Mouse (Mus musculus): ENCODE data around the gene Klhdc3. TPM values are rescaled to one million over a fixed set of nuclear protein-coding genes. Genes with fewer than 3 reads are reported as not detected.

Klhdc3 gene
- polyA plus RNA-seq, 1 experiment from 2014 or later, result 121 TPM

- H3K4me2 ChIP-seq, result no peak overlapping the region
- no peaks in the 10 kb centered on the region for H3K9me3 ChIP-seq (ENCODE audit: control insufficient read depth, low read length)
- DNase-seq (ENCODE audit: low spot score), result no peak
- H3K4me3 ChIP-seq (ENCODE audit: low read depth, low read length), result no peak overlapping the region
- WGBS, result 79% methylated on average over 1 of the region's 1 CpGs
- no peak overlapping the region for H3K9ac ChIP-seq (ENCODE audit: low read depth, low read length)
- ATAC-seq (replicated peaks; ENCODE audit: low FRiP score), result no peak
- no peaks in the 10 kb centered on the region for H3K27me3 ChIP-seq (replicated peaks; ENCODE audit: control insufficient read depth, insufficient read depth, low read length)
- no peak overlapping the region for H3K27ac ChIP-seq (ENCODE audit: low read depth, low read length)
- peaks cover 10% of the 10 kb centered on the region; the same call in 1 of the 2 replicates for H3K36me3 ChIP-seq (ENCODE audit: control insufficient read depth, insufficient read depth, low read length)
- peaks cover 5% of the 10 kb centered on the region; the same call in 1 of the 2 replicates for H3K4me1 ChIP-seq (replicated peaks; ENCODE audit: control insufficient read depth, insufficient read depth, low read length)
Observed at GRCm38 (mm10) chr17:46694517-46695063, 13.9 kb upstream of the Klhdc3 start.

DNA sequence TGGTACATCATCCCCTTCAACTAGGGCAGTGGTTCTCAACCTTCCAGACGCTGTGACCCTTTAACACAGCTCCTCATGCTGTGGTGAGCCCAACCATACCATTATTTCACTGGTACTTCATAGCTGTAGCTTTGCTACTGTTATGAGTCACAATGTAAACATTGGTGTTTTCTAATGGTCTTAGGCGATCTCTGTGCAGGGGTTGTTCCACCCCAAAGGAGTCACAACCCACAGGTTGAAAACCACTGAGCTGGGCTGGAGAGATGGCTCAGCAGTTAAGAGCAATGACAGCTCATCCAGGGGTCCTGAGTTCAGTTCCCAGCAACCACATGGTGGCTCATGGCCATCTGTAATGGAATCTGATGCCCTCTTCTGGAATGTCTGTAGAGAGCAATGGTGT is 10.7 kb upstream of the Klhdc3 start:
- no peak overlapping the region for H3K4me2 ChIP-seq
- no peak for DNase-seq (ENCODE audit: low spot score)
- ATAC-seq (replicated peaks; ENCODE audit: low FRiP score), result no peak
- H3K27me3 ChIP-seq (replicated peaks; ENCODE audit: control insufficient read depth, insufficient read depth, low read length), result no peaks in the 10 kb centered on the region
- H3K4me3 ChIP-seq (ENCODE audit: low read depth, low read length), result no peak overlapping the region
- WGBS, result 86% methylated on average over 2 of the region's 2 CpGs
- H3K4me1 ChIP-seq (replicated peaks; ENCODE audit: control insufficient read depth, insufficient read depth, low read length), result peaks cover 5% of the 10 kb centered on the region; the same call in 1 of the 2 replicates
- H3K27ac ChIP-seq (ENCODE audit: low read depth, low read length), result peak overlapping the region; percentile 11; the same call in 1 of the 2 replicates
- peaks cover 8% of the 10 kb centered on the region for H3K36me3 ChIP-seq (ENCODE audit: control insufficient read depth, insufficient read depth, low read length)
- H3K9ac ChIP-seq (ENCODE audit: low read depth, low read length), result no peak overlapping the region
- H3K9me3 ChIP-seq (ENCODE audit: control insufficient read depth, low read length), result no peaks in the 10 kb centered on the region

- H3K4me1 ChIP-seq (replicated peaks; ENCODE audit: control insufficient read depth, insufficient read depth, low read length), result peaks cover 5% of the 10 kb centered on the region; the same call in 1 of the 2 replicates
- WGBS, result 56% methylated on average over 12 of the region's 12 CpGs
- no peak overlapping the region for H3K4me3 ChIP-seq (ENCODE audit: low read depth, low read length)
- peak; percentile 82 for ATAC-seq (replicated peaks; ENCODE audit: low FRiP score)
- peaks cover 15% of the 10 kb centered on the region for H3K36me3 ChIP-seq (ENCODE audit: control insufficient read depth, insufficient read depth, low read length)
- H3K9ac ChIP-seq (ENCODE audit: low read depth, low read length), result no peak overlapping the region
- peak overlapping the region; percentile 11; the same call in 1 of the 2 replicates for H3K27ac ChIP-seq (ENCODE audit: low read depth, low read length)
- H3K9me3 ChIP-seq (ENCODE audit: control insufficient read depth, low read length), result no peaks in the 10 kb centered on the region
- peak overlapping the region; percentile 26; the same call in 1 of the 2 replicates for H3K4me2 ChIP-seq
- H3K27me3 ChIP-seq (replicated peaks; ENCODE audit: control insufficient read depth, insufficient read depth, low read length), result no peaks in the 10 kb centered on the region
- no peak for DNase-seq (ENCODE audit: low spot score)
Observed at GRCm38 (mm10) chr17:46690665-46691064, 10.0 kb upstream of the Klhdc3 start.

DNA sequence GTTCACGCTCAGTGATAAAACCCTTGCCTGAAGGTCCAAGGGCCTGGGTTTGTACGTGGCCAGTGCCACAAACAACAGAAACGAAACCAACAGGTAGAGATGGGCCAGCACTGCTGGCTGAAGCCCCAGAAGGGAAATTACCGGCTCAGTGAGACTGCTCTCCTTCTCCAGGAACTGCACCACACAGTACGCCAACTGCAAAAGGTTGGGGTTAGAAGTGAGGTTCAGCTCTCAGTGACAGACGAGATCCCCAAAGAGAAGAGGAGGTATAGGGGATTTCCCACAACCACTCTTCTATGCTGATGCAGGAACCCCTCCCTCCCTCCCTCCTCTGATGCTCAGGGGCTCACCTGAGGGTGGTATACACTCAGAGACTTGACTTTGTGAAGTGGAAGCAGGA is 5.2 kb upstream of the Klhdc3 start:
- 90% methylated on average over 6 of the region's 6 CpGs for WGBS
- H3K4me1 ChIP-seq (replicated peaks; ENCODE audit: control insufficient read depth, insufficient read depth, low read length), result peaks cover 11% of the 10 kb centered on the region
- H3K4me3 ChIP-seq (ENCODE audit: low read depth, low read length), result no peak overlapping the region
- H3K4me2 ChIP-seq, result no peak overlapping the region
- ATAC-seq (replicated peaks; ENCODE audit: low FRiP score) (no peak), DNase-seq (ENCODE audit: low spot score) (no peak)
- H3K27ac ChIP-seq (ENCODE audit: low read depth, low read length), result no peak overlapping the region
- peaks cover 40% of the 10 kb centered on the region for H3K36me3 ChIP-seq (ENCODE audit: control insufficient read depth, insufficient read depth, low read length)
- H3K9me3 ChIP-seq (ENCODE audit: control insufficient read depth, low read length), result no peaks in the 10 kb centered on the region
- no peaks in the 10 kb centered on the region for H3K27me3 ChIP-seq (replicated peaks; ENCODE audit: control insufficient read depth, insufficient read depth, low read length)
- H3K9ac ChIP-seq (ENCODE audit: low read depth, low read length), result no peak overlapping the region

GRCm38 (mm10) chr17:46682654-46683389 is 2.1 kb upstream of the Klhdc3 start:
- no peak for ATAC-seq (replicated peaks; ENCODE audit: low FRiP score)
- Histone ChIP-seq H3K27me3 (replicated peaks; ENCODE audit: control insufficient read depth, insufficient read depth, low read length) (no peaks in the 10 kb centered on the region), H3K36me3 (ENCODE audit: control insufficient read depth, insufficient read depth, low read length) (peaks cover 40% of the 10 kb centered on the region), H3K4me1 (replicated peaks; ENCODE audit: control insufficient read depth, insufficient read depth, low read length) (peaks cover 23% of the 10 kb centered on the region), H3K4me2 (no peak overlapping the region), H3K9me3 (ENCODE audit: control insufficient read depth, low read length) (no peaks in the 10 kb centered on the region), H3K4me3 (ENCODE audit: low read depth, low read length) (no peak overlapping the region), H3K9ac (ENCODE audit: low read depth, low read length) (no peak overlapping the region), H3K27ac (ENCODE audit: low read depth, low read length) (no peak overlapping the region)
- WGBS, result 90% methylated on average over 16 of the region's 16 CpGs
- no peak for DNase-seq (ENCODE audit: low spot score)

DNA sequence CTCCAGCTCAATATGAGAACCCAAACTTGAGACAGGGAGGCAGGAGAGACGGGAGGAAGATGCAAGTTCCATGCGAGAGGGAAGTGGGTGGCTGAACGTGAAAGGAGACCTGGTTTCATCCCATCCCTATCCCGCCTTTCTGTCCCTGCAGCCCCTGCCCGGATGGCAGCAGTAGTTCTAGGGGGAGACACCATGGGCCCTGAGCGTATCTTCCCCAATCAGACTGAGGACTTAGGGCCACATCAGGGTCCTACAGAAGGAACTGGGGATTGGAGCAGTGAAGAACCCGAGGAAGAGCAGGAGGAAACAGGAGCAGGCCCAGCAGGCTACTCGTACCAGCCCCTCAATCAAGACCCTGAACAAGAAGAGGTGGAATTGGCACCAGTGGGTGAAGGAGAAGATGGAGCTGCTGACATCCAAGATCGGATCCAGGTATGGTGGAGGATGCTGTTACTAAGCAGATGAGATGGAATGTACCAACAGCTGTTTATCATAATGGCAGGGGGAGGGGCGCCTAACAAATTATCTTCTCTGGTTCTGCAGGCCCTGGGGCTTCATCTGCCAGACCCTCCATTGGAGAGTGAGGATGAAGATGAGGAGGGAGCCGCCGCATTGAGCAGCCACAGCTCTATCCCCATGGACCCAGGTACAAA is 878 bp upstream of the Klhdc3 start:
- 21% methylated on average over 12 of the region's 12 CpGs for WGBS
- Histone ChIP-seq H3K27ac (ENCODE audit: low read depth, low read length) (peak overlapping the region; percentile 79; the same call in 1 of the 2 replicates), H3K4me1 (replicated peaks; ENCODE audit: control insufficient read depth, insufficient read depth, low read length) (peaks cover 23% of the 10 kb centered on the region), H3K36me3 (ENCODE audit: control insufficient read depth, insufficient read depth, low read length) (peaks cover 40% of the 10 kb centered on the region), H3K4me2 (peak overlapping the region; percentile 97), H3K9me3 (ENCODE audit: control insufficient read depth, low read length) (no peaks in the 10 kb centered on the region), H3K4me3 (ENCODE audit: low read depth, low read length) (peak overlapping the region; percentile 70), H3K27me3 (replicated peaks; ENCODE audit: control insufficient read depth, insufficient read depth, low read length) (no peaks in the 10 kb centered on the region), H3K9ac (ENCODE audit: low read depth, low read length) (peak overlapping the region; percentile 70)
- ATAC-seq (replicated peaks; ENCODE audit: low FRiP score), result no peak
- no peak for DNase-seq (ENCODE audit: low spot score)

DNA sequence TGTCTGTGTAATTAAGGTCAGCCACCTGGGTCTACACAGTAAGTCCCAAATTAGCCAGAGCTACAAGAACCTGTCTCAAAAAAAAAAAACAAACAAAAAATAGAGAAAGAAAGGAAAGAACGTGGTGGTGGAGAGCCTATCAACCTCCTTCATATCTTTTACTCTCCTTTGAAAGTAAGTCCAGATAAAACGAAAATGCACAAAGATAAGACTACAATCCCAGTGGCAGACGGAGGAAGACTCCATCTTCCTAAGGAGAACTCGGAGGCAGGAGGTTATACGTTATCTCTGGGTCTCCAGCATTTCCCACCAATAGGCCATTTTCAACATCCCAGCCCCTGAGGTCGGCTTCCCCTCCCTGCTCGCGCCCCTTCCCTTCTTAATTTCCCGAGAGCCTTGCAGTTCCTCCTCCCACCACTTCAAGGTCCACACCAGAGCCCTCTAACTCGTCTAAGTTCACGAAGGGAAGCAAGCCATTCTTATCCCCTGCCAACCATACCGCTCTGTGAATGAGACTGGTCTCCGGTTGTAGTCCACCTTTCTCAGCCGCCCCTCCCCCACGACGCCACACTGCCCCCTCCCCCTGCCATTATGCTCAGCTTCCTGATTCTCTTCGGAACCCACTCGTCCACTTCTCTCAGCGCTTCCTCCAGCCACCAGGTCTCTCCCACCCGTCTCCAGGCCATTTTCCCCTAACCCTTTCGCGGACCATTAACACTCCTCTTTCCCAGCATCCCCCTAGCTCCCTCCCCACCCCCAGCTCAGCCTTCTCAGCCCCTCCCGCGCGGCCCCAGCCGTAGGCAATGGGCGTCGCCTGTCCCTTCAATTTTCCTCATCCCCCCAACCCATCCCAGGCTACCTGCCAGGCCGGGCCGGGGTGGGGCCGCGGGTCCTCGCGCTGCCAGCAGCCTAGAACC is 613 bp downstream of the Klhdc3 start:
- DNase-seq (ENCODE audit: low spot score) (no peak), ATAC-seq (replicated peaks; ENCODE audit: low FRiP score) (peak; percentile 11)
- Histone ChIP-seq H3K9ac (ENCODE audit: low read depth, low read length) (peak overlapping the region; percentile 63), H3K9me3 (ENCODE audit: control insufficient read depth, low read length) (no peaks in the 10 kb centered on the region), H3K36me3 (ENCODE audit: control insufficient read depth, insufficient read depth, low read length) (peaks cover 36% of the 10 kb centered on the region), H3K4me3 (ENCODE audit: low read depth, low read length) (peak overlapping the region; percentile 70), H3K27ac (ENCODE audit: low read depth, low read length) (peak overlapping the region; percentile 79), H3K4me1 (replicated peaks; ENCODE audit: control insufficient read depth, insufficient read depth, low read length) (peaks cover 23% of the 10 kb centered on the region), H3K4me2 (peak overlapping the region; percentile 97), H3K27me3 (replicated peaks; ENCODE audit: control insufficient read depth, insufficient read depth, low read length) (no peaks in the 10 kb centered on the region)
- under 1% methylated on average over 34 of the region's 34 CpGs for WGBS

- WGBS, result 68% methylated on average over 9 of the region's 9 CpGs
- Histone ChIP-seq H3K4me3 (ENCODE audit: low read depth, low read length) (peak overlapping the region; percentile 70), H3K4me1 (replicated peaks; ENCODE audit: control insufficient read depth, insufficient read depth, low read length) (peaks cover 31% of the 10 kb centered on the region), H3K27me3 (replicated peaks; ENCODE audit: control insufficient read depth, insufficient read depth, low read length) (no peaks in the 10 kb centered on the region), H3K9me3 (ENCODE audit: control insufficient read depth, low read length) (no peaks in the 10 kb centered on the region), H3K4me2 (peak overlapping the region; percentile 97), H3K36me3 (ENCODE audit: control insufficient read depth, insufficient read depth, low read length) (peaks cover 26% of the 10 kb centered on the region), H3K9ac (ENCODE audit: low read depth, low read length) (peak overlapping the region; percentile 63), H3K27ac (ENCODE audit: low read depth, low read length) (0 out of 2 replicates have a peak overlapping the region, but pooled peaks have one; percentile 79)
- ATAC-seq (replicated peaks; ENCODE audit: low FRiP score), result no peak
- no peak for DNase-seq (ENCODE audit: low spot score)
Observed at GRCm38 (mm10) chr17:46678911-46679310, 1.8 kb downstream of the Klhdc3 start.
